Mouse (Mus musculus) hindbrain, postnatal 0 days (tissue): Measurements from ENCODE around the gene Col12a1. TPM values are rescaled to one million over a fixed set of nuclear protein-coding genes. Genes with fewer than 3 reads are reported as not detected.

Source experiments
- ATAC-seq: fragments of 200-750 bp; cut with Nextera tagmentation; 2 replicates; pipeline ENCODE4 v1.8.0; 2017; ENCODE audit warnings: mild to moderate bottlenecking, moderate TSS enrichment, moderate library complexity
- DNase-seq: peaks from one replicate; pipeline ENCODE4 v3.0.0-alpha.2; 2015; ENCODE audit warnings: low spot score
- H3K27ac ChIP-seq: fragments of 300-500 bp; sonication (generic); 2 replicates; pipeline ENCODE4 v1.5.1; 2014; ENCODE audit warnings: mild to moderate bottlenecking
- H3K27me3 ChIP-seq: fragments of 300-500 bp; sonication (generic); 2 replicates; pipeline ENCODE4 v1.6.1; 2014; ENCODE audit warnings: low read length, mixed read lengths; ENCODE audit not compliant: insufficient read depth
- H3K36me3 ChIP-seq: fragments of 300-500 bp; sonication (generic); 2 replicates; pipeline ENCODE4 v1.6.1; 2014; ENCODE audit warnings: low read length, mixed read lengths; ENCODE audit not compliant: insufficient read depth
- H3K4me1 ChIP-seq: fragments of 300-500 bp; sonication (generic); 2 replicates; pipeline ENCODE4 v1.6.1; 2014; ENCODE audit warnings: antibody characterized with exemption, low read length, mixed read lengths; ENCODE audit not compliant: insufficient read depth
- H3K4me2 ChIP-seq: fragments of 300-500 bp; sonication (generic); 2 replicates; pipeline ENCODE4 v1.6.1; 2014; ENCODE audit warnings: low read depth, mild to moderate bottlenecking, low read length, moderate library complexity, mixed read lengths
- H3K4me3 ChIP-seq: fragments of 300-500 bp; sonication (generic); 2 replicates; pipeline ENCODE4 v1.5.1; 2014; ENCODE audit warnings: low read length
- H3K9ac ChIP-seq: fragments of 300-500 bp; sonication (generic); replicated peaks from 2 replicates; pipeline ENCODE4 v1.6.1; 2014; ENCODE audit warnings: mild to moderate bottlenecking, low read length, moderate library complexity, mixed read lengths
- H3K9me3 ChIP-seq: fragments of 300-500 bp; sonication (generic); 2 replicates; pipeline ENCODE4 v1.6.1; 2016; ENCODE audit warnings: low read length, mixed read lengths
- CTCF ChIP-seq: IDR thresholded peaks from 2 replicates; pipeline ENCODE4 v1.5.1; 2016; ENCODE audit warnings: antibody characterized with exemption, control low read depth, low read depth
- WGBS: fragments of 180-500 bp; shearing (Covaris S2); extraction: QIAGEN DNeasy Blood & Tissue Kit; methylation state at CpG from one replicate; pipeline ENCODE4 v1.1.7; 2014; 5-methylcytosine and 5-hydroxymethylcytosine counted together
- polyA plus RNA-seq: library from polyadenylated mRNA; unstranded; fragments of >200 nt; fragmentation: Nextera tagmentation; extraction: Ambion mirVana; gene quantifications from 2 replicates; pipeline ENCODE4 v1.2.1, GENCODE M21; 2015
- total RNA-seq: library from RNA; depleted of rRNA; stranded (reverse); fragments of >200 nt; gene quantifications from 2 replicates; pipeline ENCODE4 v1.2.3, GENCODE M21; 2014; rRNA removed

Col12a1 gene
- total RNA-seq, result 17.0 and 18.2 TPM in 2 replicates
- 5.9 and 6.9 TPM in 2 replicates for polyA plus RNA-seq

DNA sequence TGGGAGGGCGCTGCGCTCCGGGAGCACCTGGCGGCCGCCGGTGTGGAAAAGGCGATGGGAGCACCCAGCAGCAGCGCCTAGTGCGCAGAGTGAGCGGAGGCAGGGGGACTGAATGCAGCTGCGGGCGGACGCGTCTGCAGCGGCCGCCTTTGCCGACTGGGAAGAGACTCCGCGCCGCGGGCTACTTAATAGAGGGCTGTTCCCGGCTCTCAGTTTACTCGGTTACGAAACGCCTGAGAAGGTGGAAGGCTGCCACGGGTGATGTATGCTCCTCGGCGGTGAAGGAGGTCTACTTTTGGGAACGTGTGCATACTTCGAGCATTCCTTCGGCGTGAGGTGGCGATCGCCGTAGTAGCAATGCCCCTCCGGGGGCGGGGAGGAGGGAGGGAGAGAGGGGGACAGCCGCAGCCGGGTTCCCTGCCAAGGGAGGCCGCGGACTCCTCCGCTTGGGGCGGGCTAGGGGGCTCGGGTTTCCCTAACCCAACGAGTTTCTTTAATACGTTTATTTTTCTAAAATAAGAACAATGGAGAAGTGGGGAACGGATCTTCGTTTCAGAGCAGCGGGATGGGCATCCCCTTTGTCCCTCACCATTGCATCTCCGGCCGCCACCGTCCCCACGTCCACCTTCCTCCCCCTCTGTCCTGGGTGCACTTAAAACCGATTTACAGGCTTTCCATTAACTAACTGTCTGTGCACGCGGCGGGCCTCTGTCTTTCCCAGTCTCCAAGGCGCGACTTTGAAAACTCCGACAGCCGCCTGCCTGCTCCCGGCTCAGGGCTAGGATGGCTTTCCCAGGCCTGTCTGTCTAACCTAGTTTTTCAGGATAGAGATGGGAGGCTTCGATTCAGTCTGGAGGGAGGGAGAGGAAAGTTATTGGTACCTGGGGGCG is at the start of gene Col12a1:
TSS of gene Col12a1 (minus strand) at position 351 of the 890 bp plus-strand sequence.
- H3K9ac ChIP-seq, result peak within 1 kb of the TSS; percentile 43
- peaks cover 8% of the 10 kb centered on the region; the same call in 1 of the 2 replicates for H3K27me3 ChIP-seq
- H3K9me3 ChIP-seq, result no peaks in the 10 kb centered on the region
- H3K4me1 ChIP-seq, result peaks cover 14% of the 10 kb centered on the region
- no peaks in the 10 kb centered on the region for H3K36me3 ChIP-seq
- peak within 1 kb of the TSS; percentile 48 for H3K4me3 ChIP-seq
- ATAC-seq (peak; percentile 38), DNase-seq (peak; percentile 67)
- 0 out of 2 replicates have a peak within 1 kb of the TSS, but pooled peaks have one; percentile 17 for H3K27ac ChIP-seq
- no peak; the same call in 1 of the 2 replicates for TF ChIP-seq CTCF
- H3K4me2 ChIP-seq, result peak within 1 kb of the TSS; percentile 86
- WGBS, result under 1% methylated on average over 61 of the region's 64 CpGs

DNA sequence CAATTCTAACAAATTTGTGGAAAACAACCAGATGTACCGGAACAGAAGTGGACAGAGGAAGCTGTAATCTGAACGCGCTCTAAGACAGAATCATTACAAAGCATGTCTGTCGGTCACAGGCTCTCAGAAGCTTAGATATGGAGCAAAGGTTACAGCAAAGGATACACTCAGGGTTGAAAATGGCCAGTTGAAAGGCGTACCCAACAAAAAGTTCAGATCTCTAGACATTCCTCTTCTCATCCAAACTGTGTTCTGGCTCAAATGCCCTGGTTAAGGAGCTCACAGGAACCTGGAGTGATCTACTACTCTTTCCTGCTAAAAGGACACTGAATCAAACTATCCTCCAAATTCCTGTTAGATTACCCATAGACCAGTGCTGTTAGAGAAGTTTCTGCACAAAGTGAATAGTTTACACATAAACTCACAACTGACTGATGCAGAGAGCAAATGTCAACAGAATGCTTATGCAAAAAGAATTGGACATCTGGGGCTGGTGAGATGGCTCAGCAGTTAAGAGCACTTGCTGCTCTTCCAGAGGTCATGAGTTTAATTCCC is 48.4 kb upstream of the Col12a1 start:
- DNase-seq, result no peak
- 97% methylated on average over 5 of the region's 5 CpGs for WGBS
- Histone ChIP-seq H3K9me3 (no peaks in the 10 kb centered on the region), H3K27ac (no peak overlapping the region), H3K27me3 (no peaks in the 10 kb centered on the region), H3K36me3 (no peaks in the 10 kb centered on the region), H3K4me1 (no peaks in the 10 kb centered on the region), H3K4me2 (no peak overlapping the region), H3K4me3 (no peak overlapping the region), H3K9ac (no peak overlapping the region)
- TF ChIP-seq CTCF, result no peak
- no peak for ATAC-seq

- no peaks in the 10 kb centered on the region for H3K9me3 ChIP-seq
- H3K4me3 ChIP-seq, result no peak overlapping the region
- TF ChIP-seq CTCF, result no peak
- no peak overlapping the region for H3K4me2 ChIP-seq
- H3K4me1 ChIP-seq, result no peaks in the 10 kb centered on the region
- H3K27me3 ChIP-seq, result no peaks in the 10 kb centered on the region
- ATAC-seq, result no peak
- WGBS, result 89% methylated on average over 4 of the region's 4 CpGs
- no peak for DNase-seq
- H3K9ac ChIP-seq, result no peak overlapping the region
- H3K27ac ChIP-seq, result no peak overlapping the region
- no peaks in the 10 kb centered on the region for H3K36me3 ChIP-seq
Measured at GRCm38 (mm10) chr9:79765329-79765728, 46.7 kb upstream of the Col12a1 start.

DNA sequence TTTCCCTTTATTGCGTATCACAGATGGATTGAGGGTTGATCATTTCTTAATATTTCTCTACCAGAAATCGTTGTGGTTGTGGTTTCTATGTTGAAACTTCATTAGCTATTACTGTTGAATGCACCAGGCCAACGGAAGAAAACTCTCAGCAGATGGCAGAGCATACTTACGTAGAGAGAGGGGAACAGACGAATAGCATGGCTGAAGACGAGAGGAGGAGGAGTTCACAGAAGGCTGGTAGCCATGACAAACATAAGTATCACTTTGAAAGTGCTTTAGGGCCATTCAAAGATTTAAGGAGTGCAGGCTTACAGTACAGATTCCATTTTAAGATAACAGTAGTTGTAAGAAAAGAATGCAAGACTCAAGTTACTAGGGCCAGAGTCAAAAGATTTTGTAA is 43.9 kb upstream of the Col12a1 start:
- H3K27ac ChIP-seq, result no peak overlapping the region
- DNase-seq, result no peak
- no peak for TF ChIP-seq CTCF

GRCm38 (mm10) chr9:79760076-79760475 is 41.4 kb upstream of the Col12a1 start:
- H3K9me3 ChIP-seq, result no peaks in the 10 kb centered on the region
- peak overlapping the region; percentile 60 for H3K4me3 ChIP-seq
- H3K36me3 ChIP-seq, result 0 out of 2 replicates have a peak, but pooled peaks cover 4% of the 10 kb centered on the region
- peak overlapping the region; percentile 68 for H3K9ac ChIP-seq
- H3K27ac ChIP-seq, result peak overlapping the region; percentile 91
- no peak for TF ChIP-seq CTCF
- no peaks in the 10 kb centered on the region for H3K27me3 ChIP-seq
- DNase-seq (peak; percentile 55), ATAC-seq (peak; percentile 49)
- H3K4me2 ChIP-seq, result peak overlapping the region; percentile 78
- WGBS, result 5% methylated on average over 14 of the region's 14 CpGs
- H3K4me1 ChIP-seq, result peaks cover 4% of the 10 kb centered on the region; the same call in 1 of the 2 replicates

More for the DNA sequence above, 43.9 kb upstream of the Col12a1 start:
- no peaks in the 10 kb centered on the region for H3K9me3 ChIP-seq
- no peak overlapping the region for H3K4me3 ChIP-seq
- no peaks in the 10 kb centered on the region for H3K27me3 ChIP-seq
- no peak overlapping the region for H3K9ac ChIP-seq
- no peak overlapping the region for H3K4me2 ChIP-seq
- peaks cover 4% of the 10 kb centered on the region; the same call in 1 of the 2 replicates for H3K4me1 ChIP-seq
- no peak for ATAC-seq
- H3K36me3 ChIP-seq, result no peaks in the 10 kb centered on the region
- 80% methylated on average over 6 of the region's 6 CpGs for WGBS

GRCm38 (mm10) chr9:79759385-79760005 is 40.9 kb upstream of the Col12a1 start, which contains the start of gene Cox7a2:
Cox7a2 (minus strand) TSS chr9:79759878.
- H3K36me3 ChIP-seq, result 0 out of 2 replicates have a peak, but pooled peaks cover 7% of the 10 kb centered on the region
- no peak for TF ChIP-seq CTCF
- no peaks in the 10 kb centered on the region for H3K27me3 ChIP-seq
- WGBS, result under 1% methylated on average over 49 of the region's 49 CpGs
- ATAC-seq, result peak; percentile 100
- H3K9ac ChIP-seq, result peak within 1 kb of the TSS; percentile 68
- H3K9me3 ChIP-seq, result no peaks in the 10 kb centered on the region
- H3K4me1 ChIP-seq, result peaks cover 4% of the 10 kb centered on the region; the same call in 1 of the 2 replicates
- peak within 1 kb of the TSS; percentile 91 for H3K27ac ChIP-seq
- peak; percentile 98 for DNase-seq
- H3K4me2 ChIP-seq, result peak within 1 kb of the TSS; percentile 78
- peak within 1 kb of the TSS; percentile 60 for H3K4me3 ChIP-seq
